In genomic region chr3:40443788-40444595, GRCm38 (mm10) we compare ENCODE assay signal across 8 mouse cellular contexts.
DNase-seq lines count a peak whose midpoint lies in the region; ATAC-seq and TF ChIP-seq lines count a peak whose summit lies in the region.

No protein-coding gene starts in this region.

- peaks cover 5% of the 10 kb centered on the region; the same call in 1 of the 2 replicates for H3K27me3 ChIP-seq in G1E (ENCODE audit: insufficient read depth, low read length)
- no peaks in the 10 kb centered on the region for H3K27me3 ChIP-seq in kidney, embryonic 16.5 days (ENCODE audit: insufficient read depth, low read length)
- no peaks in the 10 kb centered on the region for H3K27me3 ChIP-seq in liver, embryonic 12.5 days (replicated peaks)

- H3K36me3 ChIP-seq in G1E (replicated peaks) = no peaks in the 10 kb centered on the region
- H3K36me3 ChIP-seq in kidney, embryonic 16.5 days (ENCODE audit: insufficient read depth, low read length) = no peaks in the 10 kb centered on the region
- no peaks in the 10 kb centered on the region for H3K36me3 ChIP-seq in liver, embryonic 12.5 days

- H3K4me2 ChIP-seq in kidney, embryonic 16.5 days (replicated peaks; ENCODE audit: low read depth, low read length) = peak overlapping the region; percentile 33
- H3K4me2 ChIP-seq in liver, embryonic 12.5 days = 0 out of 2 replicates have a peak overlapping the region, but pooled peaks have one; percentile 13

- no peak for ATAC-seq in G1E (ENCODE audit: extremely low read depth, insufficient number of reproducible peaks, low FRiP score, poor library complexity, severe bottlenecking)
- peak; percentile 27; the same call in 1 of the 2 replicates for ATAC-seq in kidney, embryonic 16.5 days (ENCODE audit: low FRiP score, low TSS enrichment)
- ATAC-seq in liver, embryonic 12.5 days = no peak
- ATAC-seq in monocyte, adult 5-6 weeks (replicated peaks; ENCODE audit: insufficient number of reproducible peaks, low FRiP score, low TSS enrichment, poor library complexity, severe bottlenecking) = no peak

- peak; percentile 64 for DNase-seq in 416B (ENCODE audit: low read depth)
- no peak for DNase-seq in G1E (ENCODE audit: low spot score)
- DNase-seq in cerebellum, postnatal 10 days = peak; percentile 81 to 85
- DNase-seq in frontal cortex, postnatal 14 days (ENCODE audit: low spot score in 2 of 2) = peak; percentile 38 to 81

- 28% methylated on average over 20 of the region's 20 CpGs for WGBS in kidney, embryonic 16.5 days
- 33% methylated on average over 20 of the region's 20 CpGs for WGBS in liver, embryonic 12.5 days (ENCODE audit: insufficient replicate concordance)
- 31% methylated on average over 20 of the region's 20 CpGs for WGBS in olfactory bulb, adult 2 months

- no peaks in the 10 kb centered on the region for H3K9me3 ChIP-seq in G1E (replicated peaks)
- H3K9me3 ChIP-seq in kidney, embryonic 16.5 days (ENCODE audit: low read length) = no peaks in the 10 kb centered on the region
- H3K9me3 ChIP-seq in liver, embryonic 12.5 days (replicated peaks) = no peaks in the 10 kb centered on the region

- no peaks in the 10 kb centered on the region for H3K4me1 ChIP-seq in G1E (ENCODE audit: insufficient read depth, low read depth, low read length)
- H3K4me1 ChIP-seq in kidney, embryonic 16.5 days (ENCODE audit: insufficient read depth, low read length) = peaks cover 14% of the 10 kb centered on the region; the same call in 1 of the 2 replicates
- no peaks in the 10 kb centered on the region for H3K4me1 ChIP-seq in liver, embryonic 12.5 days
- H3K4me1 ChIP-seq in olfactory bulb, adult 2 months (ENCODE audit: control insufficient read depth, insufficient read depth, low read length) = 0 out of 2 replicates have a peak, but pooled peaks cover 4% of the 10 kb centered on the region

- H3K4me3 ChIP-seq in G1E (ENCODE audit: low read depth, low read length) = no peak overlapping the region
- no peak overlapping the region; the same call in 1 of the 2 replicates for H3K4me3 ChIP-seq in kidney, embryonic 16.5 days (ENCODE audit: low read length)
- no peak overlapping the region for H3K4me3 ChIP-seq in liver, embryonic 12.5 days
- no peak overlapping the region for H3K4me3 ChIP-seq in olfactory bulb, adult 2 months (ENCODE audit: insufficient read depth, low read depth, low read length)

- peak; percentile 55; the same call in 1 of the 2 replicates for TF ChIP-seq CTCF in G1E (IDR thresholded peaks at IDR 0.05; ENCODE audit: low read depth, low read length)
- peak; percentile 61; the same call in 1 of the 2 replicates for TF ChIP-seq CTCF in olfactory bulb, adult 2 months (IDR thresholded peaks at IDR 0.05; ENCODE audit: insufficient read depth, low read depth, low read length)

- no peak overlapping the region for H3K9ac ChIP-seq in kidney, embryonic 16.5 days (replicated peaks; ENCODE audit: low read length)
- no peak overlapping the region for H3K9ac ChIP-seq in liver, embryonic 12.5 days

- no peak for TF ChIP-seq POLR2A in olfactory bulb, adult 2 months (IDR thresholded peaks at IDR 0.05; ENCODE audit: insufficient read depth, low read depth, low read length)

- H3K27ac ChIP-seq in kidney, embryonic 16.5 days (ENCODE audit: low read length) = no peak overlapping the region
- no peak overlapping the region for H3K27ac ChIP-seq in liver, embryonic 12.5 days
- no peak overlapping the region for H3K27ac ChIP-seq in olfactory bulb, adult 2 months (ENCODE audit: insufficient read depth, low read depth, low read length)
